Mouse (Mus musculus) MEL (cell line): ENCODE measurements around the gene Msx3. TPM values are rescaled to one million over a fixed set of nuclear protein-coding genes. Genes with fewer than 3 reads are reported as not detected.

ENCODE experiments used
- DNase-seq: peaks from one replicate; pipeline ENCODE4 v3.0.0; 2011; ENCODE audit warnings: low read depth, low spot score
- H3K27ac ChIP-seq: 2 replicates; pipeline ENCODE4 v1.5.1; 2012; ENCODE audit warnings: low read depth, mild to moderate bottlenecking, control low read depth, low read length, moderate library complexity; ENCODE audit not compliant: control insufficient read depth
- H3K27me3 ChIP-seq, 2 experiments: fragments of 150-350 bp in 1 of 2; sonication (generic) in 1 of 2; 2 replicates each; pipeline ENCODE4 v1.6.1; 2012; ENCODE audit warnings: low read length in 2 of 2, mild to moderate bottlenecking in 2 of 2, improper control_type of control experiment in 1 of 2, moderate library complexity in 1 of 2; ENCODE audit not compliant: insufficient read depth in 2 of 2, control insufficient read depth in 1 of 2
- H3K36me3 ChIP-seq, 2 experiments: 2 replicates each; pipeline ENCODE4 v1.6.1; 2012 to 2014; ENCODE audit warnings: low read length in 2 of 2, improper control_type of control experiment in 1 of 2, inconsistent platforms in 1 of 2, mild to moderate bottlenecking in 1 of 2; ENCODE audit not compliant: insufficient read depth in 2 of 2, control insufficient read depth in 1 of 2
- H3K4me1 ChIP-seq, 2 experiments: fragments of 150-350 bp in 1 of 2; sonication (generic) in 1 of 2; 2 replicates each; pipeline ENCODE4 v1.6.1; 2012; ENCODE audit warnings: low read length in 2 of 2, improper control_type of control experiment in 1 of 2, mild to moderate bottlenecking in 1 of 2; ENCODE audit not compliant: insufficient read depth in 2 of 2, control insufficient read depth in 1 of 2
- H3K4me3 ChIP-seq, 2 experiments: fragments of 150-350 bp in 1 of 2; sonication (generic) in 1 of 2; 2 replicates each; pipeline ENCODE4 v1.5.1; 2012; ENCODE audit warnings: low read depth in 2 of 2, low read length in 2 of 2, mild to moderate bottlenecking in 2 of 2, moderate library complexity in 2 of 2, control low read depth in 1 of 2, improper control_type of control experiment in 1 of 2; ENCODE audit not compliant: control insufficient read depth in 1 of 2, insufficient read depth in 1 of 2
- H3K79me2 ChIP-seq: 2 replicates; pipeline ENCODE4 v1.6.1; 2012; ENCODE audit warnings: mild to moderate bottlenecking, low read length, moderate library complexity; ENCODE audit not compliant: control insufficient read depth, poor library complexity, insufficient read depth
- H3K9ac ChIP-seq: 2 replicates; pipeline ENCODE4 v1.6.1; 2012; ENCODE audit warnings: low read depth, mild to moderate bottlenecking, control low read depth, low read length, moderate library complexity; ENCODE audit not compliant: control insufficient read depth, poor library complexity, severe bottlenecking
- H3K9me3 ChIP-seq: fragments of 150-350 bp; sonication (generic); replicated peaks from 2 replicates; pipeline ENCODE4 v1.6.1; 2012; ENCODE audit warnings: mild to moderate bottlenecking, low read length, improper control_type of control experiment, moderate library complexity; ENCODE audit not compliant: insufficient read depth
- BHLHE40 ChIP-seq: IDR thresholded peaks from 2 replicates; pipeline ENCODE4 v1.6.1; 2012; ENCODE audit warnings: low read depth, mild to moderate bottlenecking, inconsistent platforms, low read length, improper control_type of control experiment, borderline replicate concordance
- CTCF ChIP-seq, 3 experiments: IDR thresholded peaks in 2 of 3; conservative IDR thresholded peaks in 1 of 3; 2 replicates each; pipeline ENCODE4 v1.5.1; 2011 to 2012; ENCODE audit warnings: low read length in 3 of 3, low read depth in 2 of 3, mild to moderate bottlenecking in 2 of 3, improper control_type of control experiment in 1 of 3, inconsistent platforms in 1 of 3, mixed read lengths in 1 of 3, moderate library complexity in 1 of 3; ENCODE audit not compliant: control insufficient read depth in 1 of 3, insufficient read depth in 1 of 3, poor library complexity in 1 of 3, severe bottlenecking in 1 of 3
- E2F4 ChIP-seq: IDR thresholded peaks from 2 replicates; pipeline ENCODE4 v1.6.1; 2011; ENCODE audit warnings: low read depth, low read length, improper control_type of control experiment, borderline replicate concordance
- ELF1 ChIP-seq: IDR thresholded peaks from 2 replicates; pipeline ENCODE4 v1.6.1; 2014; ENCODE audit warnings: low read depth, mild to moderate bottlenecking, inconsistent platforms, low read length, improper control_type of control experiment, moderate library complexity
- ETS1 ChIP-seq: IDR thresholded peaks from 2 replicates; pipeline ENCODE4 v1.6.1; 2012; ENCODE audit warnings: low read depth, mild to moderate bottlenecking, inconsistent platforms, low read length, improper control_type of control experiment, moderate library complexity
- HCFC1 ChIP-seq: IDR thresholded peaks from 2 replicates; pipeline ENCODE4 v1.6.1; 2012; ENCODE audit warnings: low read depth, mild to moderate bottlenecking, inconsistent platforms, low read length, improper control_type of control experiment, moderate library complexity
- MAX ChIP-seq: IDR thresholded peaks from 2 replicates; pipeline ENCODE4 v1.6.1; 2011; ENCODE audit warnings: low read length, improper control_type of control experiment
- MXI1 ChIP-seq: IDR thresholded peaks from 2 replicates; pipeline ENCODE4 v1.6.1; 2011; ENCODE audit warnings: mild to moderate bottlenecking, low read depth, low read length, improper control_type of control experiment
- MYB ChIP-seq: IDR thresholded peaks from 2 replicates; pipeline ENCODE4 v1.6.1; 2011; ENCODE audit warnings: mild to moderate bottlenecking, low read depth, low read length, improper control_type of control experiment
- MYC ChIP-seq: IDR thresholded peaks from 2 replicates; pipeline ENCODE4 v1.6.1; 2011; ENCODE audit warnings: low read depth, mild to moderate bottlenecking, low read length, improper control_type of control experiment, moderate library complexity
- NELFE ChIP-seq: IDR thresholded peaks from 2 replicates; pipeline ENCODE4 v1.6.1; 2011; ENCODE audit warnings: low read depth, low read length, improper control_type of control experiment
- POLR2A ChIP-seq, 2 experiments: IDR thresholded peaks; 2 replicates each; pipeline ENCODE4 v1.6.1; 2011 to 2012; ENCODE audit warnings: low read length in 2 of 2, mild to moderate bottlenecking in 2 of 2, control low read depth in 1 of 2, improper control_type of control experiment in 1 of 2, low read depth in 1 of 2, moderate library complexity in 1 of 2; ENCODE audit not compliant: control insufficient read depth in 1 of 2, insufficient read depth in 1 of 2, poor library complexity in 1 of 2
- POLR2AphosphoS2 ChIP-seq: IDR thresholded peaks from 2 replicates; pipeline ENCODE4 v1.6.1; 2011; ENCODE audit warnings: low read length, improper control_type of control experiment
- POLR2AphosphoS5 ChIP-seq: IDR thresholded peaks from 2 replicates; pipeline ENCODE4 v1.6.1; 2012; ENCODE audit warnings: low read depth, borderline replicate concordance, mild to moderate bottlenecking, inconsistent platforms, low read length, moderate library complexity, mixed read lengths
- RAD21 ChIP-seq: IDR thresholded peaks from 2 replicates; pipeline ENCODE4 v1.6.1; 2011; ENCODE audit warnings: mild to moderate bottlenecking, low read depth, low read length, improper control_type of control experiment
- SIN3A ChIP-seq: IDR thresholded peaks from 2 replicates; pipeline ENCODE4 v1.6.1; 2012; ENCODE audit warnings: low read length, improper control_type of control experiment, inconsistent platforms
- SMC3 ChIP-seq: IDR thresholded peaks from 2 replicates; pipeline ENCODE4 v1.6.1; 2011; ENCODE audit warnings: low read depth, low read length, improper control_type of control experiment
- TBP ChIP-seq: IDR thresholded peaks from 2 replicates; pipeline ENCODE4 v1.8.0; 2011; ENCODE audit warnings: low read depth, low read length, improper control_type of control experiment
- TCF12 ChIP-seq: IDR thresholded peaks from 2 replicates; pipeline ENCODE4 v1.6.1; 2014; ENCODE audit warnings: low read depth, mild to moderate bottlenecking, inconsistent platforms, low read length, improper control_type of control experiment, moderate library complexity
- UBTF ChIP-seq: IDR thresholded peaks from 2 replicates; pipeline ENCODE4 v1.6.1; 2012; ENCODE audit warnings: low read depth, mild to moderate bottlenecking, inconsistent platforms, low read length, improper control_type of control experiment, moderate library complexity, borderline replicate concordance; ENCODE audit not compliant: insufficient read depth
- ZC3H11A ChIP-seq: IDR thresholded peaks from 2 replicates; pipeline ENCODE4 v1.6.1; 2012; ENCODE audit warnings: low read depth, mild to moderate bottlenecking, inconsistent platforms, low read length, improper control_type of control experiment
- ZMIZ1 ChIP-seq: IDR thresholded peaks from 2 replicates; pipeline ENCODE4 v1.6.1; 2012; ENCODE audit warnings: low read depth, mild to moderate bottlenecking, inconsistent platforms, low read length, improper control_type of control experiment, moderate library complexity
- ZNF384 ChIP-seq: IDR thresholded peaks from 2 replicates; pipeline ENCODE4 v1.6.1; 2012; ENCODE audit warnings: low read depth, mild to moderate bottlenecking, inconsistent platforms, low read length, improper control_type of control experiment
- polyA plus RNA-seq, 2 experiments: library from polyadenylated mRNA; stranded (reverse) in 1 of 2; unstranded in 1 of 2; fragments of >175 nt in 1 of 2; fragments of >200 nt in 1 of 2; gene quantifications; 2 replicates each; pipeline versions ENCODE4 v1.2.1 to v1.2.4; 2012; ENCODE audit warnings: low replicate concordance in 2 of 2, low read depth in 1 of 2; ENCODE audit not compliant: insufficient read length in 2 of 2, insufficient read depth in 1 of 2, missing spikeins in 1 of 2
- total RNA-seq: library from RNA; depleted of rRNA; stranded (reverse); fragments of 300-350 nt; gene quantifications from 2 replicates; pipeline ENCODE4 v1.2.3, GENCODE M21; 2012

Msx3 gene
- total and polyA plus RNA-seq, 3 experiments = not detected

DNA sequence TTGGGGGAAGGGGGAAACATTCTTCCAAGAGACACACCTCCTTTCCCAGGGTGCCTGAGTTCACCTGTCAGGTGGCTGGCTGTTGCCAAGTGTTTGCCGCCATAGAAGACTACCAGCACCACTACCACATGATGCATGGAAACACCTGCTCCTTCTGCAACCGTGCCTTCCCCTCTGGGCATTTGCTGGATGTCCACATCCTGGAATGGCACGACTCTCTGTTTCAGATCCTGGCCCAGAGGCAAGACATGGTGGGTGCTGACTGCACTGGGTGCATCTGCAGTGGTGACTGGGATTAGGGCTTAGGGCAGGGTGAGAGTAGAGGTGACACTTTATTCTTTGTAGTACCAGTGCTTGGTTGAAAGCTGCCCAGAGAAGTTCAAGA, 11.7 kb downstream of the Msx3 start:
- DNase-seq = no peak
- H3K27me3 ChIP-seq = no peaks in the 10 kb centered on the region
- H3K4me1 ChIP-seq = peaks cover 0 to 11% of the 10 kb centered on the region in 2 experiments; a peak in 2 of 4 replicates
- peaks cover 9% of the 10 kb centered on the region for H3K79me2 ChIP-seq
- no peak overlapping the region for H3K27ac ChIP-seq
- no peaks in the 10 kb centered on the region for H3K9me3 ChIP-seq
- no peak for TF ChIP-seq E2F4
- no peak for TF ChIP-seq ZMIZ1
- no peak for TF ChIP-seq BHLHE40
- TF ChIP-seq ZNF384 = no peak
- no peak for TF ChIP-seq NELFE
- no peak for TF ChIP-seq ZC3H11A
- no peak for TF ChIP-seq ELF1
- no peak for TF ChIP-seq ETS1
- TF ChIP-seq CTCF (IDR thresholded peaks at IDR 0.05 in 2 of 3, conservative IDR thresholded peaks at IDR 0.05 in 1 of 3; ENCODE audit: control insufficient read depth in 1 of 3, insufficient read depth in 1 of 3, low read depth in 2 of 3, low read length in 3 of 3, poor library complexity in 1 of 3, severe bottlenecking in 1 of 3) = no peak
- no peak for TF ChIP-seq SMC3
- H3K4me3 ChIP-seq = peak overlapping the region in 1 of 2 experiments; percentile 89; a peak in 2 of 4 replicates
- H3K36me3 ChIP-seq = peaks cover 3 to 6% of the 10 kb centered on the region in 2 experiments; a peak in 3 of 4 replicates
- no peak overlapping the region for H3K9ac ChIP-seq

DNA sequence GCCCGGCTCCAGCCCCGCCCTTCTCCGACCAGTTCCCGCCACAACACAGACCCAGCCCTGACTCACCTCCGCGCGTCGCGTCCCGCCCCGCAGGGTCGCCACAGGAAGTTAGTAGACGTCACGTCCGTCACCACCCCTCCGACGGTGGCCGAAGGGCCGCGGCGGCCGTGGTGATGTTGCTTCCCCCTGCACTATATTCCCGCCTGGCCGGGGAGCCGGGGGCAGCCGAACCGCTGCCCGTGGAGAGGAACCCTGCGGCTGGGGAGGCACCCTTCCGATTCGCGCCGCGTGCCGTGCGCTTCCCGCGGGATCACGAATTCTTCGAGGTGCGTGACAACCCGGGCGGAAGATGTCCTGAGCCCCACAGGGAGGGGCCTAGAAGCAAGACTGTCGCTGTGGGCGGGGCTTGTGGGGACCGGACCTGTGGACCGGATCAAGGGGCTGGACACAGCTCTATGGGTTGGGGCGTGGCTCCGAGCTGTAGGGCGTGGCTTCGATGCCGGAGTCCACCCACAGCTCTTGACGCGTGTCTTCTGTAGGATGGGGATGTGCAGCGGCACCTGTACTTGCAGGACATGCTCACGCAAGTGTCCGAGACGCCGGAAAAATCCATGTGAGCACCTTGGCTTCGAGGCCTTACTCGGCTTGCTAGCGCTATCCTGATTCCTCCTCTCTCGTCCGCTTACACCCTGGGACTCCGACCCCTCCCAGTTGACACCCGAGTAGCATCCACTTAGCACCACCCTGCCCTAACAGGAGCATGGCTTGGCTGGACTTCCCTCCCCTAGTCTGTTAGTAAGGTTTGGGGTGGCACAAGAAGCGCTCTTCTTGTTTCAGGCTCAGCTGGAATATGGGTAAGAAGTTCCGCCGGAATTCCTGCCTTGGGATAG, 12.4 kb downstream of the Msx3 start, which contains the start of the genes Zfp511 and Tubgcp2:
Gene Zfp511, plus strand, starts transcription at position 111 of the 890 bp plus-strand sequence.
Gene Tubgcp2, minus strand, starts transcription at position 389 of the 890 bp plus-strand sequence.
- Histone ChIP-seq H3K79me2 (peaks cover 9% of the 10 kb centered on the region), H3K4me3 (peak within 1 kb of the TSS; percentile 61 to 89), H3K27me3 (no peaks in the 10 kb centered on the region), H3K36me3 (peaks cover 4 to 6% of the 10 kb centered on the region in 2 experiments; a peak in 3 of 4 replicates), H3K27ac (peak within 1 kb of the TSS; percentile 66), H3K4me1 (peaks cover 0 to 11% of the 10 kb centered on the region in 2 experiments; a peak in 2 of 4 replicates), H3K9ac (peak within 1 kb of the TSS; percentile 93), H3K9me3 (no peaks in the 10 kb centered on the region)
- peak; percentile 95 for DNase-seq
- peak; percentile 42; the same call in 1 of the 2 replicates for TF ChIP-seq POLR2AphosphoS2
- no peak for TF ChIP-seq POLR2AphosphoS5
- peak; percentile 72 to 86; a peak in 3 of 4 replicates for TF ChIP-seq POLR2A (IDR thresholded peaks at IDR 0.05; ENCODE audit: control insufficient read depth in 1 of 2, insufficient read depth in 1 of 2, low read depth in 1 of 2, low read length in 2 of 2, poor library complexity in 1 of 2)
- peak; percentile 55; the same call in 1 of the 2 replicates for TF ChIP-seq TCF12
- peak; percentile 77 for TF ChIP-seq SIN3A
- TF ChIP-seq E2F4 = peak; percentile 86; the same call in 1 of the 2 replicates
- TF ChIP-seq NELFE = peak; percentile 67
- TF ChIP-seq MYC = peak; percentile 55; the same call in 1 of the 2 replicates
- no peak for TF ChIP-seq ZMIZ1
- TF ChIP-seq RAD21 = no peak
- peak; percentile 90 for TF ChIP-seq HCFC1
- no peak for TF ChIP-seq UBTF
- peak; percentile 52 for TF ChIP-seq MAX
- TF ChIP-seq ELF1 = peak; percentile 53; the same call in 1 of the 2 replicates
- TF ChIP-seq MXI1 = peak; percentile 56
- TF ChIP-seq TBP = peak; percentile 7; the same call in 1 of the 2 replicates
- no peak for TF ChIP-seq MYB
